Mouse (Mus musculus) neural tube, embryonic 12.5 days (tissue): ENCODE results near the gene Zfp503. TPM values are rescaled to one million over a fixed set of nuclear protein-coding genes. Genes with fewer than 3 reads are reported as not detected.

Experiments
- ATAC-seq: fragments of 200-750 bp; cut with Nextera tagmentation; 2 replicates; pipeline ENCODE4 v1.8.0; 2017; ENCODE audit warnings: low read depth, mild to moderate bottlenecking, moderate TSS enrichment, moderate library complexity; ENCODE audit not compliant: low FRiP score
- H3K27ac ChIP-seq: fragments of 300-500 bp; sonication (generic); 2 replicates; pipeline ENCODE4 v1.5.1; 2016
- H3K27me3 ChIP-seq: fragments of 300-500 bp; sonication (generic); replicated peaks from 2 replicates; pipeline ENCODE4 v1.6.1; 2016; ENCODE audit warnings: mild to moderate bottlenecking
- H3K36me3 ChIP-seq: fragments of 300-500 bp; sonication (generic); 2 replicates; pipeline ENCODE4 v1.6.1; 2016; ENCODE audit warnings: mild to moderate bottlenecking
- H3K4me1 ChIP-seq: fragments of 300-500 bp; sonication (generic); 2 replicates; pipeline ENCODE4 v1.6.1; 2016
- H3K4me2 ChIP-seq: fragments of 300-500 bp; sonication (generic); replicated peaks from 2 replicates; pipeline ENCODE4 v1.6.1; 2016; ENCODE audit warnings: mild to moderate bottlenecking
- H3K4me3 ChIP-seq: fragments of 300-500 bp; sonication (generic); 2 replicates; pipeline ENCODE4 v1.5.1; 2016
- H3K9ac ChIP-seq: fragments of 300-500 bp; sonication (generic); 2 replicates; pipeline ENCODE4 v1.6.1; 2016; ENCODE audit warnings: mild to moderate bottlenecking
- H3K9me3 ChIP-seq: fragments of 300-500 bp; sonication (generic); 2 replicates; pipeline ENCODE4 v1.6.1; 2016; ENCODE audit warnings: mild to moderate bottlenecking
- WGBS: fragments of 180-500 bp; shearing (Covaris S2); methylation state at CpG from one replicate; pipeline ENCODE4 v1.1.7; 2016; 5-methylcytosine and 5-hydroxymethylcytosine counted together
- polyA plus RNA-seq: library from polyadenylated mRNA; unstranded; fragments of >200 nt; fragmentation: Nextera tagmentation; extraction: Ambion mirVana; gene quantifications from 2 replicates; pipeline ENCODE4 v1.2.1, GENCODE M21; 2016

The Zfp503 gene
- polyA plus RNA-seq, 1 experiment from 2014 or later: 44.1 TPM

DNA sequence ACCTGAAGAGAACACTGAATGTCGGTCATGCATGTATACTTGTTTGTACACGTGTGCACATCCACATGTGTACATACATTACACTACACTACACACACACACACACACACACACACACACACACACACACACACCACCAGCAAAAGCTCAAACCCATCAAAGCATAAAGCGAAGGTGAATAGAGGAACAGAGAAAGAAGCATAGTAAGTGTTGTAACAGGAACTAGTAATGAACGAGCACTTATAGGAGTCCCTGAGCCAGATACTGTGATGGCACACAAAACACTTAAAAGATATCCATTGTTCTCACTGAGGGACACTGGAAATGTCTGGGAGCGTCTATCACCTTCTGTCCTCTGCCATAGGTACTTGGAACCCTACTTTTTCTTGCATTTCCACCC lies 24.9 kb upstream of the Zfp503 start:
- H3K4me3 ChIP-seq: no peak overlapping the region
- no peaks in the 10 kb centered on the region; the same call in 1 of the 2 replicates for H3K27me3 ChIP-seq
- H3K36me3 ChIP-seq: no peaks in the 10 kb centered on the region
- no peak overlapping the region for H3K4me2 ChIP-seq
- no peak overlapping the region for H3K27ac ChIP-seq
- H3K4me1 ChIP-seq: peaks cover under 1% of the 10 kb centered on the region
- WGBS: 89% methylated on average over 5 of the region's 5 CpGs
- no peaks in the 10 kb centered on the region for H3K9me3 ChIP-seq
- no peak for ATAC-seq
- H3K9ac ChIP-seq: no peak overlapping the region

DNA sequence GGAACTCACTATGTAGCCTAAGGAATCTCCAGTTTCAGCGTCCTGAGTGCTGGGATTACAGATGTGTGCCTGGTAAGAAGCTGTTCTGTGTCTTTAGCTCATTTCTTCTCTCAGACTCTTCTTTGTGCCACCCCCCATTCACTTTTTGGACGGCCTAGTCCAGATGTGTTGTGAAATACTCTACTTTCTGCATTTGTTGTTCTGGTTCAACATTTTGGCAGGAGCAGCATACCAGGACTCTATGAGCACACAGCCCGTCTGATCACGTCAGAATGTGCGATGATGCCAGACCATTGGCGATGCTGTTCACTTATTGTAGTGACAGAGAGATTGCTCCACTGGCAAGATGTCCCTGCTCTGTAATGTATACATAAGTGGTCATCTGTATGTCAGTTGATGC lies 17.6 kb upstream of the Zfp503 start:
- Histone ChIP-seq H3K36me3 (no peaks in the 10 kb centered on the region), H3K9me3 (no peaks in the 10 kb centered on the region), H3K27me3 (no peaks in the 10 kb centered on the region), H3K9ac (no peak overlapping the region), H3K4me1 (peaks cover 10% of the 10 kb centered on the region), H3K27ac (no peak overlapping the region), H3K4me3 (no peak overlapping the region), H3K4me2 (no peak overlapping the region)
- 89% methylated on average over 6 of the region's 6 CpGs for WGBS
- no peak for ATAC-seq

DNA sequence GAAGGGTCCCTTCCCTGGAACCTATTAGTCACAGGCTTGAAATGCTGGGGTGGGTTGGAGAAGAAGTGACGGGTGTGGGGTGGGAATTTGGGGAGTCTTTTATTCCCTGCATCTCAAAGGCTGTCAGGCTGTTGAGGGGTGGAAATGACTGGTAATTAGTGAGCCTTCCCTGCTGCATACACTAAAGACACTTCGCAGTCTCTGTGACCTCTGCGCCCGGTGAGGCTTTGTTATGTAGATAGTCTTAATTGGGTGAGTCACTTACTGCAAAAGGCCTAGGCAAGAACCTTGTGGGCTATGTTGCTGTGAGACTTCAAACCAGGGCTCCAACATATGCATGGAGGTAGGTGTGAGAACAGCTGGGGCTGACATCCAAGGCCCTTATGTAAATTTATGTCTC lies 15.5 kb upstream of the Zfp503 start:
- 0 out of 2 replicates have a peak, but pooled peaks have one; percentile 61 for ATAC-seq
- Histone ChIP-seq H3K9me3 (no peaks in the 10 kb centered on the region), H3K9ac (no peak overlapping the region), H3K36me3 (no peaks in the 10 kb centered on the region), H3K4me1 (peaks cover 10% of the 10 kb centered on the region), H3K4me3 (no peak overlapping the region), H3K27ac (no peak overlapping the region), H3K27me3 (no peaks in the 10 kb centered on the region), H3K4me2 (no peak overlapping the region)
- WGBS: 11% methylated on average over 4 of the region's 4 CpGs

DNA sequence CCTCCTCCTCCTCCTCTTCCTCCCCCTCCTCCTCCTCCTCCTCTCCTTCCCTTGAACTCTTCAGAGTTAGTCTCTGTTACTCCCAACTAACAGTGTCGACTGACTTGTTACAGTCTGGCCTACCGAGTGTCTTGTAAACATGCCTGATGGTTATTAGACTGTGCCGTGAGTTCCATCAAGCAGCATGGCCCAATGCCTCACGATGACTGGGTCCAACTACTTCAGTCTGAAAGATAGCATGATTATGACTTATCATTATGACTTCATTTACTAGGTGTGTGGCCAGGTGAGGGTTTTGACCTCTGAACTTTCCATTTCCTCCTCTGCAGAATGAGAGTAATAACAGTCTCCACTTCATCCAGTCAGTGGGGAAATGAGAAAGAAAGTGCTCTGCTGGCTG lies 14.2 kb upstream of the Zfp503 start:
- H3K27me3 ChIP-seq: no peaks in the 10 kb centered on the region
- no peak overlapping the region for H3K27ac ChIP-seq
- WGBS: 85% methylated on average over 4 of the region's 4 CpGs

DNA sequence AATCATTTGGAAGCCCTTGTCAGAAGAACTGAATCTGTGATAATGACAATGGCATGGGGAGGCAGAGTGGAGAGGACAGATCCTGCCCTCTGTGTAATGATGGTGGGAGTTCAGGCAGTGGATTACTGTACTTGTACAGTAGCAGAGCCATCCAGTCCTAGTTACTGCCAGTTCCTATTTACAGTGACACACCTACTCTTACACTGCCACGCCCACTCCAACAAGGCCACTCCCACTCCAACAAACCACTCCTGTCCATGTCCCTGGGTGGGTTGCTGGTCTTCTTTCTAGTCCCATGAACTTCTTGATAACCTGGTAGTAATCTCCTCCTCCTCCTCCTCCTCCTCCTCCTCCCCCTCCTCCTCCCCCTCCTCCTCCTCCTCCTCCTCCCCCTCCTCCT lies 13.8 kb upstream of the Zfp503 start:
- no peaks in the 10 kb centered on the region for H3K27me3 ChIP-seq

More for the DNA sequence above, 14.2 kb upstream of the Zfp503 start:
- no peak for ATAC-seq
- Histone ChIP-seq H3K9ac (no peak overlapping the region), H3K4me3 (no peak overlapping the region), H3K36me3 (no peaks in the 10 kb centered on the region), H3K9me3 (no peaks in the 10 kb centered on the region), H3K4me2 (no peak overlapping the region), H3K4me1 (peaks cover 10% of the 10 kb centered on the region)

DNA sequence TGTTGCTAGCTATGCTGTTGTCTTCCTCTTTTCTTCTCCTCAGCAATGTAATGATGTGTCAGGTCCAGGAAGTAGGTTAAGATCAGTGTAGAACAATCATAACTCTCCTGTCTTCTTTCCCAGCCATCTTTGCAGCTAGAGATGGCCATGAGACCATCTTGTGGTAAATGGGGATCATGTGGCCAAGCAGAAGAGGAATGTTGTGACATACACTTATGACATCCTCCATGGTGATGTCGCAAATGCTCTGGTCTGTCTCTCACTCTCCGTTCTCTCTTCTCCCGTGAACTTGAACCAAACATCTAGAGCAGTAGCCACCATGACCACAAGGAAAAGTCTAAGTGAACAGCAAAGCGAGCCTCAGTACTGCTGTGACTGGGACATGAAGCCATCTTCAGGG lies 10.2 kb upstream of the Zfp503 start:
- H3K4me1 ChIP-seq: peaks cover 3% of the 10 kb centered on the region; the same call in 1 of the 2 replicates
- H3K4me2 ChIP-seq: no peak overlapping the region
- no peak overlapping the region for H3K4me3 ChIP-seq
- WGBS: 90% methylated on average over 4 of the region's 4 CpGs
- H3K36me3 ChIP-seq: no peaks in the 10 kb centered on the region
- no peak for ATAC-seq
- no peaks in the 10 kb centered on the region for H3K9me3 ChIP-seq
- no peak overlapping the region for H3K9ac ChIP-seq
- no peak overlapping the region for H3K27ac ChIP-seq
- H3K27me3 ChIP-seq: no peaks in the 10 kb centered on the region

More for the DNA sequence above, 13.8 kb upstream of the Zfp503 start:
- WGBS: 78% methylated on average over 1 of the region's 1 CpGs
- no peak overlapping the region for H3K27ac ChIP-seq
- H3K36me3 ChIP-seq: no peaks in the 10 kb centered on the region
- no peak overlapping the region for H3K4me3 ChIP-seq
- no peak for ATAC-seq
- H3K4me1 ChIP-seq: peaks cover 10% of the 10 kb centered on the region
- no peak overlapping the region for H3K9ac ChIP-seq
- H3K9me3 ChIP-seq: no peaks in the 10 kb centered on the region
- H3K4me2 ChIP-seq: no peak overlapping the region

DNA sequence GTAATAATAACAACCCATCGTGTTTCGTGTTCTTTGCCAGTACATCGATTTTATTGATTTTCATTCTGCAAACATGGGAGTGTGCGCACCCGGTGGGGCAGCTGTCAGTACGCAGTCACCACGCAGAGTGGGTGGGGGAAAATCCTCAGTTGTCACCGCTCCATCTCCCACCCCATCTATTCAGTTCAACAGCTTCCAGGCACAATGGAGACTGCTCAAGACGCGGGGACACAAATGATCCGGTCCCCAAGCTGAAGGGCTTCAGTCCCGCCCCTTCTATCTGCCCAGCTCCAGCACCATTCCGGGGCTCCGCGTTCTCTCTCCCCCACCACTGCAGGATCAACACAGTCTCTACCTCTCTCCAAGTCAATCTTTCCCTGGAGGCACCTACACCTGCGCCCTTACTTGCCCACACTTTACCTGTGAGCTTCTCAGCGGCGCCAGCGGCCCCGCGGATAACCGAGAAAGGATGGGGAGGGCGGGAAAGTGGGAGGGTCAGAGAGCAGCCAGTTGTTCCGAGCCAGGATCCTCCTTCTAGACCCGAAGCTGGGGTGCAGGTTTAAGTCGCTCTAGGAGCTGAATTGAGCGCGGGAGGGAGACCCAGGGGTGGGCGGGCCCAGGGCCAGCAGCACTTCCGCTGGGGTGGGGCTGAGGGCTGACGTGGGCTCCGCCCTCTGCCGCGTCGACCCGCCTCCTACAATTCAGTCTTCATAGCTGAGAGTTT lies 5.8 kb upstream of the Zfp503 start:
- Histone ChIP-seq H3K9ac (peak overlapping the region; percentile 78), H3K9me3 (no peaks in the 10 kb centered on the region), H3K36me3 (no peaks in the 10 kb centered on the region), H3K4me2 (peak overlapping the region; percentile 83), H3K4me1 (peaks cover 30% of the 10 kb centered on the region), H3K4me3 (peak overlapping the region; percentile 65), H3K27ac (peak overlapping the region; percentile 80), H3K27me3 (no peaks in the 10 kb centered on the region)
- WGBS: under 1% methylated on average over 36 of the region's 36 CpGs
- ATAC-seq: peak; percentile 67

DNA sequence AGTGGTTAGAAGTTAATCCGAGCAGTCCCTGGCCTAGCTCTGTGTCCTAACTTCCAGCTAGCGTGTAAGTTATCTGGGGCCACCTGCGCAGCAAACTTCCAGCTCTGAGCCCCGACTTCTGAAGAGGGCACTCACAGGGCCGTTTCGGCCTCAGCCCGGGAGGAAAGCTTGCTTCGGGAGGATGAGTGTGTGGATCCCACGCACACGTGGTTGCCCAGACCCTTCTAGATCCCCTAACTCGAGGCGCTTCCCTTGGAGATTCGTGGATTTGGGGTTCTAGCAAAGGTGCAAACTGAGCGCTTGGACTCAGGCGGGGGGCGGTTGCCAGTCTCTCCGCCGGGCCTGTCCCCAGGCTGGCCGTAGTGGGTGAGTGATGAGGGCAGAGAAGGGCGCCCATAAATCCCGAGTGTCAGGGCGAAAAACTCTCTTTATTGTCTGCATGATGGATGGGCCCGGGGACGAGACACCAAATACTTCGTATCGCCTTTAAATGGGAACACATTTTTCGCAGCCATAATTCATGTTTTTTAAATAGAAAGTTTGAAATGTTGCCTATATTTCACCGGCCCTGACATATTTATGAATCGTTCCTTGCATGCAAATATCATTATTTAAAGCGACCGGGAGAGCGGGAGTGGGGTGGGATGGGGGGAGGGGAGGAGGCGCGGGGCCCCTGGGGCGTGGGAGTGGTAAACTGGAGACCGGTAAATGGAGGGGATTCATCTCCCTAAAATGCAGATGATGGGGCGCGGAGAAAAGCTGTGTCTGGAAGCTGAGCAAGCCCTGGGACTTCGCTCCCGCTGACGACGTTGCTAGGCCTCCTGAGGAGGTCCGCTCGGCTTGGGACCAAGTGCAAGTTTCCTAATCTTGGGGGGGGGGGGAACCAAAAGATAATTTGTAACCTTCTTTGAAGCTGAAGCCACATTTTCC lies 4.9 kb upstream of the Zfp503 start:
- H3K27ac ChIP-seq: peak overlapping the region; percentile 37; the same call in 1 of the 2 replicates
- peaks cover 37% of the 10 kb centered on the region for H3K4me1 ChIP-seq
- H3K27me3 ChIP-seq: no peaks in the 10 kb centered on the region
- ATAC-seq: 0 out of 2 replicates have a peak, but pooled peaks have one; percentile 8
- H3K4me2 ChIP-seq: peak overlapping the region; percentile 83
- no peaks in the 10 kb centered on the region for H3K36me3 ChIP-seq
- H3K9me3 ChIP-seq: no peaks in the 10 kb centered on the region
- under 1% methylated on average over 44 of the region's 44 CpGs for WGBS
- H3K4me3 ChIP-seq: peak overlapping the region; percentile 65
- peak overlapping the region; percentile 78 for H3K9ac ChIP-seq

DNA sequence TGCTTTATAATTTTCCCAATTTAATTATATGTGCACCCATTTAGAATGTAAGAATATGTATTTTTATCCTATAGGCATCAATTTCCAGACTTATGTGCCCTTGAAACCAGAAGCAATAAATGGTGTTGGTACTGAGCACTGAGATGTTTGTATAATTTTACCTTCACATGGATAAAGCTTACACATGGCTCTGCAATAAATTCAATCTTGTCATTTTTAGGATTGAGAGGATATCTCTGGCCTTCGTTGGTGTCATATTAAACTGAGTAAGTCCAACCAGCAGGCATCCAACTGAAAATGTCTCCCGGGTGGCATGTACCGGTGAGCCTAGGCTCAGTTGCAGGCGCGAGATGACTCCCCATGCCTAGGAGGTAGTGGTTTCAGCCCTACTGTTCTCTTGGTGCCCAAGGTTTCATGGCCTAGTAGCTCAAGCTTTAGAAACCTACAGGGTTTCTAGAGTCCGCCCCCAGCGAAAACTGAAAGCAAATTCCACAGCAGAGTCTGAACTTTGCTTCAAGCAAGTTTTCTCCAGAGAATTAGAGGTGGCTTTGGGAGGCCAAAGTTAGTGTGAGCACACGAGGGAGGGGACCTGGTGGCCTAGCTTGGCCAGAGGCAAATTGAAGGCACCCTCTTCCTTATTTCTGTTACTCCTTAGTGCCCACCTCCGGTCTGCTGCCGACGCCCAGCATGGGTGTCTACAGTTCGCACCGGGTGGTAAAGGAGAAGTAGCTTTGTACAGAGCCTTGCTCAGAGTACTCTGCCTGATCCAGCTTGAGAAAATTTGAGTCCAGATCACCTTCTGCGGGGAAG lies 4.1 kb upstream of the Zfp503 start:
- no peaks in the 10 kb centered on the region for H3K27me3 ChIP-seq
- WGBS: 9% methylated on average over 14 of the region's 14 CpGs
- H3K36me3 ChIP-seq: no peaks in the 10 kb centered on the region
- H3K4me3 ChIP-seq: no peak overlapping the region
- no peak for ATAC-seq
- H3K4me2 ChIP-seq: peak overlapping the region; percentile 83
- H3K9ac ChIP-seq: 0 out of 2 replicates have a peak overlapping the region, but pooled peaks have one; percentile 21
- H3K9me3 ChIP-seq: no peaks in the 10 kb centered on the region
- H3K4me1 ChIP-seq: peaks cover 45% of the 10 kb centered on the region
- peak overlapping the region; percentile 37; the same call in 1 of the 2 replicates for H3K27ac ChIP-seq

DNA sequence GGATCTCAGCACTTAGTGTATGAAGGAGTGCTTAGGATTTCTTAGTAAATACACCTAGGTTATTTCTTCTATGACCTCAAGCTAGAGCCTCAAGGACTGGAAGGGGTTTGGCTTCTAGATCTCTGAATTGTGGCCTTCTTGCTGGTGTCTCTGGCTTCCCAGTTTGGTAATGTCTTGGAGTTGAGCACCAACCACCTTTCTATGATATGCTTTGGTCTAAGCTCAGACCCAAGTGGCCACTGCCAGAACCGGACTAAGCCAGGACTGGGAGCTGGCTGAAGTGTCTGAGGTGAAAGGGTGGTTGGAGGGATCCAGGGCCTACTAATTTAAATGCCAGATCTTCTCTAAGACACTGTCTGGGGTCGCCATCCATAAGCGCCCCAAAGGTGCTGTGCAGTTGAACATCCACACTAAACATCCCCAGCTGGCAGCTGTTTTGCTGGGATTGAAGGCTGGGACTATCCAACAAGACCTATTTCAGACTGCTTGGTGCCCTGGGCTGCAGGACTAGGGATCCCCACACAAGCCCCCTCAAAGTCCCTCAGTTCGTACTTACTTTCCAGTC lies 3.0 kb upstream of the Zfp503 start:
- Histone ChIP-seq H3K27ac (no peak overlapping the region), H3K4me2 (peak overlapping the region; percentile 94), H3K9me3 (no peaks in the 10 kb centered on the region), H3K9ac (peak overlapping the region; percentile 35; the same call in 1 of the 2 replicates), H3K27me3 (no peaks in the 10 kb centered on the region), H3K4me3 (0 out of 2 replicates have a peak overlapping the region, but pooled peaks have one; percentile 44), H3K4me1 (peaks cover 45% of the 10 kb centered on the region), H3K36me3 (no peaks in the 10 kb centered on the region)
- ATAC-seq: no peak
- 29% methylated on average over 4 of the region's 4 CpGs for WGBS

DNA sequence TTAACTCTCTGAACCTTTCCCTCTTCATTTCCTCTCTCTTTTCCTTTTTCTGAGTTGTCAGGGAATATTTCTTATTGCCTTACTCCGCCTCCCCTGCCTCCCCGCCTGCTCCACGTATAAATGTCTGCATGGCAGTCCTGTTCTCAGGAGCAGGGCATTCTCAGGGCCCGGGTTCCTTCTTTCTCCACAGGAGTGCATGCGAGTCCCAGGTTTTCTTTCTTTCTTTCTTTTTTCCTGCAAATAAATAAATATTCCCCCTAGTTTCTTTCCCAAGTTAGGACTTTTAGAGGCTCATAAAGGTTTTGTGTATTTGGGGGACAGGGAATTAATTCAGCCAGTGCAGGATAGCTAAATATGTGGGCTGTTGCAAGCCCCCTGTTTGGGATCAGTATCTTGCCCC lies 2.5 kb upstream of the Zfp503 start:
- 0 out of 2 replicates have a peak overlapping the region, but pooled peaks have one; percentile 99 for H3K9ac ChIP-seq
- H3K4me2 ChIP-seq: peak overlapping the region; percentile 94
- 5% methylated on average over 5 of the region's 5 CpGs for WGBS
- H3K27ac ChIP-seq: no peak overlapping the region
- no peaks in the 10 kb centered on the region for H3K36me3 ChIP-seq
- no peak for ATAC-seq
- 0 out of 2 replicates have a peak overlapping the region, but pooled peaks have one; percentile 44 for H3K4me3 ChIP-seq
- H3K4me1 ChIP-seq: peaks cover 45% of the 10 kb centered on the region
- H3K27me3 ChIP-seq: no peaks in the 10 kb centered on the region
- no peaks in the 10 kb centered on the region for H3K9me3 ChIP-seq
